Mouse (Mus musculus) mature B cell (primary cell): ENCODE results near the gene Tfeb.

Source experiments
- in situ Hi-C: fragments of 300-500 bp; cut with MboI; formaldehyde crosslinking; loops from 2 replicates; pipeline ENCODE4 v1.14.3; 2019

The Tfeb gene

DNA sequence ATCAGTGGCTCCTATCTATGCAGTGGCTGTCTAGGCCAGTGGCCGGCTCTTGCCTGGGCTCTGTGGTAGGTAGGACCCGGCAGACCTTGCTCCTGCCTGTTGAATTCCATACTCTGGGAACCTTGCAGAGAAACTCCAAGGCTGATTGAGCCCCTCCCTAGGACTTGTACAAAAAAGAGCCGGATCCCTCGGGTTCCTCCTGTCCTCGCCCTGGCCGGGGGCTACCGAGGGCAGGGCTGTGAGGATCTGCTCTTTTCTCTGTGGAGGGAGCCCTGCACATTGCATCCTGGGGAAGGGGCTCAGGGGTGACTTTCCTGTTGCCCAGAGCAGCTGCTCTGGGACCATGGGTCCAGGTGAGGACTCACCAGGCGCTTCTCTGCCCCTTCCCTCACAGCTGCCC, 50.8 kb downstream of the Tfeb start:
- in situ Hi-C loops = no loop called here

DNA sequence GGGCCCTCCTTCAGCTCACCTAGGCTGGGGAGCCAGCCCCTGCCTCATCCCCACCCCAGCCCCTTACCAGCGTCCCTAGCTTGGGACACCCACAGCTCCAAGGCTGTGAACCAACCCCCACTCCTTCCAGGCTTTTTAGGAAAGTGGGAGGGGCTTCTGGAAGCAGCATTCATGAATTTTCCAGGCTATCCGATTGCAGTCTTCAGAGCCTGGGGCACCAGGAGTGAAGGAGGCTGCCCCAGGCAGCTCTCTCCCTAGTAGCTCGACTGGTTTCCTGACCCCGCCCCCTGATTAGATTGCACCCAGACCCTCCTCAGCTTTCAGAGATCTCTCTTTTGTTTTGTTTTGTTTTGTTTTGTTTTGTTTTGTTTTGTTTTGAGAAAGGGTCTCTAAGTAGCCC, 51.5 kb downstream of the Tfeb start:
- in situ Hi-C loops = no loop called here

DNA sequence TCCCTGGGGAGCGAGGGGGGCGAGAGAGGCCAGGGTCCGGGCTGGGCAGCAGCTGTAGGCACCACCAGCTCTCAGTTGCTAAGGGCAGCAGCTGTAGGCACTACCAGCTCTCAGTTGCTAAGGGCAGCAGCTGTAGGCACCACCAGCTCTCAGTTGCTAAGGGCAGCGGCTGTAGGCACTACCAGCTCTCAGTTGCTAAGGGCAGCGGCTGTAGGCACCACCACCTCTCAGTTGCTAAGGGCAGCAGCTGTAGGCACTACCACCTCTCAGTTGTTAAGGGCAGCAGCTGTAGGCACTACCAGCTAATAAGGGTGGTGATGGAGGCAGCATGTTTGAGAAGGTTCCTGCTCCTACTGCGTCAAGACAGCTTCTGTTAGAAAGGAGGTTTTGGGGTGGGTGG, 52.2 kb downstream of the Tfeb start:
- in situ Hi-C loops = no loop called here

DNA sequence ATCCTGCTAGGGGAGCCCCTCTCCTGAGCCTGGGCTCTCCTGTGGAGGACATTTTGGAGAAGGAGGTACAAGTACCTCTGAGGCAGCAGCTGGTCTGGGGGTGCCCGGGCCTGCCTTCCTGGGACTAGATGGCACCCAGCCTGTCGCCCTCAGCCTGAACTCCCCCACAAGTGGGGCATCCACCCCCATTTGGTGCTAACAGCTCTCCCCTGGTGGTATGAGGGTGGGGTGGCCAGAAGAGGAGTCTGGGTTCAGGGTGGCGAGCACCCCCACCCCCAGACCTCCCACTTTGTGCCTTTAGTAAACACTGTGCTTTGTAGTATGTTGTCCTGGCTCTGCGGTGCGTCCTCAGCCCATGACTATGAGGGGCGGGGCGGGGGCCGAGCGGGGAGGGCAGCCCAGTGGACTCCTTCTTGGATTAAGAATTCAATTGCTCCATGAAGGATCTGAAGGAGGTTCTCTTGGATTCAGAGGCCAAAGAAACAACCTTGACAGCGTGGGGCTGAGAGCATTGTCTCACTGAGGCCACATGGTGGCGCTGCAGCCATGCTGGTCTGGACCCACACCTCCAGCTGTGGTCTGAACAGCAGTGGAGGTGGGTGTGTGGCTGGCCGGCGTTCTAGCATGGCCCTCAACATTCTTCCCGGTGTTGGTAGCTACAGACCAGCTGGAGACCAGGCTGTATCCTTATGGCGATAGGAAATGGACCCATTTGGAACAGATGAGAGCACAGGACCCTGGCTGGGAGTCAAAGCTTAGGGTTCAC, 55.5 kb downstream of the Tfeb start:
- in situ Hi-C loops = no loop called here

DNA sequence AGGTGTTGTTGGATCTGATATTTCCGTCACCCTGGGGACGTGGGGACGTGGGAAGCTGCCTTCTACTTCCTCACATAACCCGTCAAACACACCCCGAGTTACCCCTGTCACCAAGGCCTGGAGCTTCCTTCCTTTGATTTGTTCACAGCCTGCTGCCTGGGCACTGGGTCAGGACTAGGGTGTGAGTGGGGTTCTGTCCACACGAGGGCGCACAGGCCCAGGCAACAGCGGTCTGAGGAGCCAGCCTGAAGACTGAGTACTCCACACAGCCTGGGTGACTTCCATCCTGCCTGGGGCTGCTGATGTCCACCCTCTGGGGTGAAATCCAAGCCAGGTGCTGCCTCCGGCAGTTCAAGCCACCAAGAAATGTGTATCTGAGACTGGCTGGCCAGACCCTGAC, 56.5 kb downstream of the Tfeb start:
- in situ Hi-C loops = no loop called here

DNA sequence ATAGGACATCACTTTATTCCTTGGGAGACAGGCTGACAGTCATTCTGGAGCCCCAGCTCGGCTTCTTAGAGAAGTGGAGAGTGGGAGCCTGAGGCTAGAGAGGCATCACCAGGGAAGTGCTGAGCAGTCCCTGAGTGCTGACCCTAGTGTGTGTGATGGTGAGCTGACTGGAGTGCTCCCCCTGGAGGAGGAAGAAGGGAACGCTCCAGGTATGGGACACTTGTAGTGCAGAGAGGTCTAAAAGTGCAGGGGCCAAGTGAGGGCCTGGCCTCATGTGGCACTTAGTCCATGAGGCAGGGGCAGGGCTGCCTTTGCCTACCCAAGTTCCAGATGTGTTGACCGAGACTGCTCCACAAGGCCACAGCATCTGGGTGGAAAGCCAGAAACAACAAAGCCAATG, 58.6 kb downstream of the Tfeb start:
- in situ Hi-C loops = no loop called here

DNA sequence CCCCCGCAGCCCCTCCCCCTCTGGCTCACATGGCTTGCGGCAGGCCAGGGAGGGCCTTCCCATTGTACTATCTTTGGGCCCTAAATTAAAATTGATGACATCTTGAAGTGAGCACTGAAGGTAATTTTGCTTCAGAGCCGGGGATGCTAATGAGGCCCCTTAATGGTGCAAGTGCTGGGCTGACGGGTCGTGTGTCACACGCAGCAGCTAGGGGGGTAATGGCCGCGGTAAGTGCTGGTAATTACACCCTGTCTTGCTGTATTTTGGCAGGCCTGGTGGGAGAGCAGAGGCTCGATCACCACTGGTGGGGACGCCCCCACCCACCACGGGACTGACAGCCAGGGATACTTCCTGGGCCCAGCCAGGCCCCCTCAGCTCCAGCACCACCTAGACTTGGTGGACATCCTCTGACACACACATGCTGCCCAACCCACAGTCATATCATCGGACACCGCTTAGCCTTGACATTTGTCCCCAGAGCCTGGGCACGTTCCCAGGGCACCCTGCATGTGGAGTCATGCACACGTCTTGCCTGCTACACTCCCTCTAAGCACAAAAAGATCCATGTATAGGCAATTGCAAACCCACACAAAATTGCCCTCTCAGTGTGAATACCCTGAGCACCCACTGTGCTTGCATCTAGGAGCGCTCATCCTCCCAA, 59.5 kb downstream of the Tfeb start:
- in situ Hi-C loops = no loop called here

DNA sequence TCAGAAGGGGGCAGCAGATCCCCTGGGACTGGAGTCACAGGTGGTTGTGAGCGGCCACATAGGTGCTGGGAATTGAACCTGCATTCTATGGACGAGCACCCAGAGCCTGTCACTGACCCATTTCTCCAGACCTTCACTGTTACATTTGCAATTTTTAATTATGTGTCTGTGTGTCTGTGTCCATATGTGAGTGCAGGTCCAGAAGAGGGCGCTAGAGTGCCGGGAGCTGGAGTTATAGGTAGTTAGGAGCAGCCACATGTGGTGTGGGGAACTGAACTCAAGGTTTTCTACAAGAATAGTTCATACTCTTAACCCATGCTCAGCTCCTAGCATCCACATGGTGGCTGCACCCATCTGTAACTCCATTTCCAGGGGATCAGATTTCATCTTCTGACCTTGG, 60.1 kb downstream of the Tfeb start:
- in situ Hi-C loops = no loop called here

DNA sequence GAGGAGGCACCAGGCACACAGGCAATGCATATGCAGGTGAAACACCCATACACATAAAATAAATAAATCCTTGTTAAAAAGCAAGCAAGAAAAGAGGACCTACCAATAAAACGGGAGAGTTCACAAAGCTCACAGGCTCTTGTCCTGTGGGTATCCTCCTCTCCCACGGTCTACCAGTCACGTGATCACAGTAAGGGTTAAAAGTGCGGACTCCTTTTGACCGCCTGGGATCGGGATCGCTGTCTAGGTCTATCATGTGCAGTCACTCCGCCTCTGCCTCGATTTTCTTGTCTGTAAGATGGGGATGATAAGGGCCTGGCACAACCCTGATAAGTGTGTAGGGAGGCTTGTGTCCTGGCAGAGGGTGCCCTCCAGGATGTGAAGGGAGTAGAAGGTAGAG, 60.6 kb downstream of the Tfeb start:
- in situ Hi-C loops = no loop called here

DNA sequence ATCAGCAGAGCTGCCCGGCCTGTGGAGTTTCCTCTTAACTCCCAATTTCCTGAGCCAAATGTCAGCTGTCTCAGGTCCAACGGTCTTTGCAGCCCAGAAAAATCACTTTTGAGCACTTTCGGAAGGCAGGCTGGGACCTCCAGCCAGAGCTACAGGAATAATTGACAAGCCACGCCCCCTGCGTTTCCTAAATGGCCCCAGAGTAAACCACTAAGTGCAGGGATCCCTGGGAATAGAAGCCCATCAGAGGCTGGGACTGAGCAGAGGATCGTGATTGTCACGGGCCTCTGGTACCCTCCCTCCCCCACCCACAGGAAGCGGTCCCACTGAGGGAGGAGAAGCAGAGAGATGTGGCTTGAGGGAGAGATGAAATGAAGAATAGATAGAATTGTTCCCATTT, 66.0 kb downstream of the Tfeb start:
- in situ Hi-C loops = no loop called here

DNA sequence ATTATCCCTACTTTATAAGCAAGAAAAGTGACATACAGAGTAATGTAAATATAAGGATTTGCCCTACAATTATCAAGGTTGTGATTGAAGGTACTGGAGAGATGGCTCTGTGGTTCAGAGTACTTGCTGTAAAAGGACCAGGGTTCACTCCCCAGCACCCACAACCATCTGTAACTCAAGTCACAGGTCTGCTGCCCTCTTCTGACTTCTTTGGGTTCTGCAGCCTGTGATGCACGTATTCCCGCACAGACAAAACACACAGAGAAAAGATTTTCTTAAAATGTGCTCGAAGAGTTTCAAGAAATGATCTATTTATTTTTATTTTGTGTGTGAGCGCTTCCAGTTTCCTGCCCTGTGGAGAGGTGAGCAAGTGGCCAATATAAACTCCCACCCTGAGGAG, 66.8 kb downstream of the Tfeb start:
- in situ Hi-C loops = no loop called here

DNA sequence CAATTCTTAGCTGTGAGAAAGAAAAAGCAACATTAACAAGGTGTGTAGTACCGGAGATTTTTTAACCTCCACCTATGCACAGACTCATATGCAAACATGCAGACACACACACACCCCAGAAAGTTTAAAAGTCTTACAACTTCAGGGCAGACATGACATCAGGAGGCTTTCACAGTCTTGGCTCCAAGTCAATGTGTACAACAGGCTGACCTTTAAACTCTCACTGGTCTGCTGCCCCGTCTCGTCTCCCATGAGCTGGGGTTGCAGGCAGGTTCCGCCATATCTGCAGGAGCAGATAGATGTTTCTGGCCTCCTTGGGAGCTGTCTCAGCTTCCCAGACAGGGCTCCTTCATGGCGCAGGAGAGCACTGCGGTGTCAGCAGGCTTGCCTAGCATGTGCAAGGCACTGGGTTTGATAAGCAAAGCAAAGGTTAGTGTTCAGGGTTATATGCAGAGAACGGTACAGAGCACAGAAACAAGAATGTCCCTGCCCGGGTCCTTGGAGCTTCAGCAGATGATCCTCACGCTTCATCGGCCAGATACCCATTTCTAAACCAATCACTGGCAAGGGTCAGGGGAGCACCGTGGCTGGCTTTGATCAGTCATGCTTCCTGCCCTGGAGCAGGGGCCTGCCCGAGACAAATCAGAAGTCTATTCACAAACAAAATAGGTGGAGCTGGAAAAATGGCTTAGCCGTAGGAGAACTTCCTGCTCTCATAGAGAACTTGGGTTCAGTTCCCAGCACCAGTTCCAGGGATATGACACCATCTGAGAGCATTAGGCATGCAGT, 68.4 kb downstream of the Tfeb start:
- in situ Hi-C loops = no loop called here

DNA sequence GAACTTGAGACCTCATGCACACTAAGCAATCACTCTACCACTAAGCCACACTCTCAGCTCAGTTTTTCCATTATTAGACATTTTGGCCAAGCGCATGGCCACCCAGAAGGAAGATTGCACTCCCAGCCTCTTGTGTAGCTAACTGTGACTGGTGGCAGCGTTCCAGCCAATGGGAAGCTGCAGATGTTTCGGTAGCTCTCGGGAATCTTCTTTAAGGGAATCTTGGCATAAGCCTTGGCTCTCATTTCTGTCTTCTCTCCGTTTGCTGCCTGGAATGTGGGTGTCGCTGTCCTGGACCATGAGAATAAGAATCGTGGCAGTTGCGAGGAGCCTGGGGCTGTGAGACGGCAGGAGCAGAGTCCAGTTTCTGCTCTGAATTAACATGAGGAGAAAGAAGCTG, 69.4 kb downstream of the Tfeb start:
- in situ Hi-C loops = no loop called here

DNA sequence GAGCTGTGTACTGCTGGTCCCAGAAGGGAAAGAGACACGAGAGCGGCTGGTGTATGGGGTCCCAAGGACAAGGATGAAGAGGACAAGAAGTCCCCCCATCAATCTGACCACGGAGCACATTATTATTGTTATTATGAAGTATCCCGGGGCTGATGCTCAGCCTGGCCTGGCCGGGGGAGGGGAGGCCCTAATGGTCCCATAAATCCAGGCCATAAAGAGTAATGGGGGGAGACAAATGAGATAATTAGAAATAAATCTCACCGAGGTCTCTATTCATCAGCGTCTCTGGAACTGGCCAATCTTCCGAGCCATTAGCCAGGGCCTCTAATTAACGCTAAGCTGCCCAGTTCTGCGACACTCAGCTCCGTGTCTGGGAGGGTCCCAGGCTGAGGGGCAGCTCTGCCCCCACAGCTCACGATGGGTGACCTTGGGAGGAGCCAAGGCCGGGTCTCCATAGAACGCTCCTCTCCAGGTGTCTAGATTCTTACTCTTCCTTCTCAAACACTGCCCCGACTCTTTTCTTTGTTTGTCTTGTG, 74.5 kb downstream of the Tfeb start:
- in situ Hi-C loops = no loop called here

DNA sequence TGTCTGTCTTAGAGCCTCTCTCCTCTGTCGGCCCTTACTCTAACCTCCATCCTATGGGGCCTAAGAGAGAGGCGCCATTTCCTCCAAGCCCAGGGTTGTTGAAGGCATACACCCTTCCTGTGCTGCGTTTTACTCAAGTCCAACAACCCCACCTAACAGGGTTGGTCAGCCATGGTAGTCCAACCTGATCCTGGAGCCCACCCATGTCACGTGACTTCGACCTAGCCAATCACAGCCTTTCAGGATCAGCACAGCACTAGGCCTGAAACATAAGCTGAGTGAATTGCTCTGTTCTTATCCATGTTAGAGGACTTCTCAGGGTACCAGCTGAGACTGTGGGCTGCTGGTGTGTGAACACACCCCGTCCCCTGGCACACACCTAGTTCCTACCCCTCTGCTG, 75.4 kb downstream of the Tfeb start:
- in situ Hi-C loops = no loop called here

DNA sequence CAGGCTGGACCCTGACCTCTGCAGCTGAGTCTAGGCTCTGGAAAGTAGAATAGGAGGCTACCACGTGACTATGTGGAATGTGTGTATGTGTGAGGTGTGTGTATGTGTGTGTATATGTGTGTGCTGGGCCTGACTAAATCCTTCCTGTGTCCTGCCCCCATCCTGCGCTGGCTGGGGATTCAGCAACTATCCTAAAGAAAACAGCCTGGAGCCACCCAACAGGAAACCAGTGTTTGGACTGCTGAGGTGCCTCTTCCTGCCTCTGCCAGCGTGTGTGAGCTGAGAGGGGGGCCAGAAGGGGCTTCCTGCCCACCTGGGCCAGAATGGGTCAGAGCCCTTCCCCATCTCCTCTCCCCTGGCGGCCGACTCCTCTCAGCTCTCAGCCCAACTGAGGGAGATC, 76.8 kb downstream of the Tfeb start:
- in situ Hi-C loops = no loop called here

DNA sequence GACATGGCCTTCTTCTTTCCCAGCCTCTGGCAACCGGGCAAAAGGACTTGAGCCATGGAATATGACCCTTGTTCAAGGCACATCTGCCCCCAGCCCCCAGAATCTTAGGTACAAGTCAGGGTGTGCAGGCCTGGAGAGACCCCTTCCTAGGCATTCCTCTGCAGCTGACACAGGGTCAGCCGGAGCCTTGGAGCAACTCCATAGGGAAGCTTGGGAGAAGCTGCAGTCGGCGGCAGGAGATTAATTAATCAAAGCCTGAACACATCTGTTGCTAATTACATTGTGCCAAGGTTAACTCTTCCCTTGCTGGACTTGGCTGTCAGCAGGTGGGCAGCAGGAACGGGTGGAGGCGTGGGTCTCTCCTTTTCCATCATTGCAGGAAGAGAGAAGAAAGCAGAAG, 77.7 kb downstream of the Tfeb start:
- in situ Hi-C loops = no loop called here

DNA sequence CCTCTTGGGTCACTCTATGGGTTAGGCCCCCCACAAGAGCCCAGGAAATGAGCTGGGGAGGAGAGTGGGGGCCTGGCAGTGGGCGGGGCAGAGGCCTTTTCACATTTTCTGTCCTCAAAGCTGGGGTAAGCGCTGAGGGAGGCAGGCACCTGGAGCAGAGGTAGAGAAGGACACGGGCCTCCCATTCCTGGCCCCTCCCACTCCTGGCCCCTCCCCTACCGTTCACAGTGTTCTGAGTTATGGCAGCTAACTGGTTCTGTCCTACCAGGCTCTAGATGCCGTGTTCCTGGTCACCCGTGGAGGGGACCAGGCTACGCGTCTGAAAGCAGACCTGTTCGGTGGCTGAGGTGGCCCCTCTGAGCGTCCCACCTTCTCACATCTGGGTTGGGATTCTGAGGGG, 78.6 kb downstream of the Tfeb start:
- in situ Hi-C loops = no loop called here

DNA sequence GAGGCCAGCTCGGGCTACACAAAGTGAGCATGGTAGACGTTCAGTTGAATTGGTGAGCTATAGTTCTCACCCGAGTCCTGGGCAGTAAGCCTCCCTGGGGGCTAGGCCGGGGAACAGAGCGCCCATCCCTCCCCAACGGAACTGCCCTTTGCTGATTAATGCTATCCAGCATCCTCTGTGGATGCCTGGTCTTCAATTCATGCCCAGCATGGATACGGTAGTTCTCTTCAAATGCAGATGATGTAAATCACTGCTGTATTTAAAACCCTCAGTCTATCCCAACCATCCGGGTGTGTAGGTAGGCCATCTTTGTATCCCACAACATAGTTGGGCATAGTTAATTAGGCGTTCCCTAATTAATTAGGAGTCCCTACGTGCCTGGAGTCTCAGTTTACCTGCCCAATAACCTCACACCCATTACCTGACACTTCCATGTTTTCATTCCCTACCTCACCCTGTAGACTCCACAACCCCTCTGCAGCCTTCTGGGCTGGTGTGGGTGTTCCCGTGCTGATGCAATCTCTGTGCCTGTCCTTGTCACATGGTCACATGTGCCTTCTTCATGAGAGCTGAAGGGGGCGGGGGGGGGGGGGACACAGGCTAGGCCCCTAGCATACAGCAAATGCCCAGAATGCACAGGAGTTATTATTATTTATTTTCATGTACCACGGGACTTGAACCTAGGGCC, 81.4 kb downstream of the Tfeb start:
- in situ Hi-C loops = no loop called here

DNA sequence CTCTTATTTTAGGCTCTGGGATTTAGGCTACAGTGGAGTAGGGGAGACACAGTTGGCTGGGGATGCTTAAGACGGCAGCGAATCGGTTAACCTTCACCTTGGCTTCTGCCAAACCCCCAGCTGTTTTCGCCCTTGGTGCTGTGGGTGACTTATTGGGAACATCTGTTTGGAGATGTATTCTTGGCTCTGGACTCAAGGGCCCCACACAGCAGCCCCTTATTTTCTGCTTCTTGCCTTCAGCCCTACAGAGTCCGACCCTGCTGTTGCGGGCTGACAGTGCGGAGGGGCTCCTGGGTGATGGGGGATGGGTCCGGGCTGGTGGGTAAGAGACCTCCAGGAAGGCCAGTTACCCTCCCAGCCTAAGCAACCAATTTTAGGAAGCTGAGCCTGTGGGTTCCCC, 84.5 kb downstream of the Tfeb start:
- in situ Hi-C loops = no loop called here

DNA sequence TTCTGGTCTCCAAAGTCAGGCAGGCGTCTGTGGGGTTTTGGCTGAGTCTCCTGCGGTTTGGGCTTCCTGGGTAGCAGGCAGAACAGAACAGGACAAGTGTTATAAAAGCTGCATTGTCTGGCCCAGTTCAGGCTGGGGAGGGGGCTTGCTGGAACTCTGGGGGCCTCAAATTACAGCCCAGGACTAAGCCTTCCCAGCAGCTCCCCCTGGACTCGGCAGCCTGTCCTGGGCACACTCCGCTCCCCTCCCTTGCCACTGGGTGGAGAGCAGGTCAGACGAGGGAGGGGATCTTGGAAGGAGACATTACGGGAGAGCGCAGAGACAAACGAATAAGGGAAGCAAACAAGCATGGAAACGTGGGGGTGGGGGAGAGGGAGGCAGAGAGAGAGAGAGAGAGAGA, 94.3 kb downstream of the Tfeb start:
- in situ Hi-C loops = no loop called here

DNA sequence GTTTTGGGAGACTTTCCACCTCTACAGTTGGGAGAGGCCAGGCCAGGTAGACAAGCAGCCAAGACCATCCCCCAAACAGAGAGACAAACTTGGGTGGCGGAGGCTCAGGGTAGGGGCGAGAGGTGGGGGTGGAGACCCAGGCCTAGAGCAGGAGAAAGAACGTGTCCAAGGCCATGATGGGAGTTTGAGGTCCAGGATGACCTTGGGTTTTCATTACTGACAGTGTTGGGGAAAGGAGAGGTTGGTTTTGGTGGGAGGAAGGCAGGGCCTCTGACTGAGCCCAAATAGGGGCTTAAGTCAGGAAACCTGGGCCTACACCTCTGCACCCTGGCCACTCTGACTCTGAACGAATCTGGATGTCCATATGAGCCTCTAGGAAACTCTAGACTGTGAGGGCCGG, 94.9 kb downstream of the Tfeb start:
- in situ Hi-C loops = no loop called here
